Mouse (Mus musculus): ENCODE data around the gene Psmd13. TPM values are rescaled to one million over a fixed set of nuclear protein-coding genes. Genes with fewer than 3 reads are reported as not detected.
A peak's percentile ranks its signal among the peaks of the same experiment; 100 is the strongest.

Psmd13 gene
- polyA plus RNA-seq, 1 experiment from 2014 or later: 154 TPM

DNA sequence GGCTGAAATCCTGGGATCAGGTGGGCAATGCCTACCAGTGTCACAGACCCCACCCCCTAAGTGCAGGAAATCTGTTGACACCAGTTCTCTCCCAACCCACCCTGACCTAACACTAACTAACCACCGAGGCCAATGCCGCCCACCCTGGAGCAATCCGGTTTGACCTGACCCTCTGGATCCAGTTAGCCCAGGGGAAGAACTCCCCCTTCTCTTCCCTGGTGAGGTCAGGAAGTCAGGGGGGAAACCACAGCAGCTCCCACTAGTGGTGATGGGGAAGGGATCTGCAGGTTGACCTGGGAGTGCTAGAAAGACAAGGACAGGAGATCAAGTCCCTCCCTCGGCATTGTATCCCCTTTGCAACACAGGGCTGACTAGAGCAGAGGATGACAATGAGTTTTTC, 36.1 kb upstream of the Psmd13 start:
- Histone ChIP-seq H3K4me1 (replicated peaks) (peaks cover 12% of the 10 kb centered on the region), H3K9ac (no peak overlapping the region), H3K27me3 (peaks cover 40% of the 10 kb centered on the region), H3K4me3 (no peak overlapping the region), H3K27ac (no peak overlapping the region), H3K4me2 (no peak overlapping the region), H3K36me3 (no peaks in the 10 kb centered on the region), H3K9me3 (replicated peaks) (no peaks in the 10 kb centered on the region)
- WGBS: 59% methylated on average over 4 of the region's 4 CpGs
- ATAC-seq (replicated peaks; ENCODE audit: insufficient number of reproducible peaks, insufficient read depth, low FRiP score, low read depth): no peak

DNA sequence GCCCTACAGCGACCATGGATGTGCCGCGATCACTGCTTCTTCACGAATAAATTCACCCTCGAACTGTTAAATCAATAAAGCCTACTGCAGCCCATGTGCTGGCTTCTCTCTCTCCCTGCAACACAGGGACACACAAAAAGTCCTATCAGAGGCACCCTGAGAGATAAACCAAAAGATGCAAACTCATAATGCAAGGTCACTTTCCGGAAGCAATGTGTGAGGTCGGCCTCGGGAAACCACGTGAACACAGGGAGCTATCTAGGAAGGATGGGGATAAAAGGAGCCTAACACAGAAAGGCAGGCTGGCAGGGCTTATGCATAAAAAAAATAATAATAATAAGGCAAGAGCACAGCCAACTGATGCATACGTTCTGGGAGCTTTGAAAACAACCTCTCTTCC, 35.1 kb upstream of the Psmd13 start:
- Histone ChIP-seq H3K36me3 (peaks cover 3% of the 10 kb centered on the region), H3K4me3 (no peak overlapping the region), H3K4me2 (no peak overlapping the region), H3K9me3 (replicated peaks) (no peaks in the 10 kb centered on the region), H3K27ac (no peak overlapping the region), H3K4me1 (replicated peaks) (peaks cover 12% of the 10 kb centered on the region), H3K27me3 (peaks cover 30% of the 10 kb centered on the region), H3K9ac (no peak overlapping the region)
- WGBS: 82% methylated on average over 10 of the region's 10 CpGs
- ATAC-seq (replicated peaks; ENCODE audit: insufficient number of reproducible peaks, insufficient read depth, low FRiP score, low read depth): no peak

DNA sequence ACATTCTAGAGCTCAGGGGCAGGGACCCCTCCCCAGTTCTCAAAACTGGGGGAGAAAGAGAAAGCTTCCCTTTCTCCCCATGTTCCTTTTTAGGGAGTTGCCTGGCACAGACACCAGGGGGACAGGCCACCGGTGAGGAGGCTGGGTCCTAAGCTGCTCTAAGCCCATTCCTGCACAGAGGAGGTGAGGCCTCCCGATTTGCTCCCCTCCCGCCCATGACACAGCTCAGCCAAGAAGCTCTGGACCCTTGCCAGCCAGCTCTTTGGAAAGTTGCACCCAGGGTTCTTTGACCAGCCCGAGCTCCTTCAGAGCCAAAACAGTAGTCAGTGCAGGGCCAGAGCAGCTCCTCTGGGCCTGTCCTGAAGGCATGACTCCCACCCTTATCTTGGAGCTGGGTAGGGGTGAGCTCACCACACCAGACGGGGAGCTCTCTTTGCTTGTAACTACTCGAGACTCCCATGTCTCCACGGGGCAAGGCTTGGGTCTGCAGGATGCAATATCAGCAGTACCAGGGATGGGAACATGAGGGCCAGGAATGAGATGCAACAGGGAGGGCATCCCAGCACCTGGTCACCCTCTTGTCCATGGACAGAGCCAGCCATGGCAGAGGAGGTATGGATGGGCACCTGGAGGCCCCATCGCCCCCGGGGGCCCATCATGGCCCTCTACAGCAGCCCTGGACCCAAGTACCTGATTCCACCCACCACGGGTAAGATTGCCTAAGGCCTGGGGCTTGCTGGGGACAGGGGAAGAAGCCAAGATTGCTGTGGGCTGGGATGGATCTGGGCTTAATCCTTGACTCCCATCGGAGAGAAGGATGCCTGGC, 33.8 kb upstream of the Psmd13 start, which contains the start of gene Odf3:
Gene Odf3 (plus strand): TSS at position 51 of the 826 bp plus-strand sequence.
- H3K4me1 ChIP-seq (replicated peaks): peaks cover 12% of the 10 kb centered on the region
- H3K4me2 ChIP-seq: no peak within 1 kb of the TSS
- WGBS: 52% methylated on average over 11 of the region's 11 CpGs
- H3K27me3 ChIP-seq: peaks cover 17% of the 10 kb centered on the region
- H3K36me3 ChIP-seq: peaks cover 16% of the 10 kb centered on the region
- H3K27ac ChIP-seq: 0 out of 2 replicates have a peak within 1 kb of the TSS, but pooled peaks have one; percentile 12
- no peaks in the 10 kb centered on the region for H3K9me3 ChIP-seq (replicated peaks)
- H3K4me3 ChIP-seq: no peak within 1 kb of the TSS
- no peak for ATAC-seq (replicated peaks; ENCODE audit: insufficient number of reproducible peaks, insufficient read depth, low FRiP score, low read depth)
- no peak within 1 kb of the TSS for H3K9ac ChIP-seq

DNA sequence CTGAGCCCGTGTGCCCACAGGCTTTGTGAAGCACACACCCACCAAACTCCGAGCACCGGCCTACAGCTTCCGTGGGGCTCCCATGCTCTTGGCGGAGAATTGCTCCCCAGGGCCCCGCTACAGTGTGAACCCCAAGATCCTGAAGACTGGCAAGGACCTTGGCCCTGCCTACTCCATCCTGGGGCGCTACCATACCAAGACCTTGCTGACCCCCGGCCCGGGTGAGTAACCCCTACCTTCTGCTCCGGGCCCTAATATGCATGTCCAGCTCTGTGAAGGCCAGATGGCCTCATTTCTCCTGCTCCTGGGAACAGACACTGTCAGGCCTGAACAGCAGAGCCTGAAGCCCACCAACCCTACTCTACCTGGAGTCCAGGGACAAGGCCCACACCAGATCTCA, 33.2 kb upstream of the Psmd13 start:
- no peak overlapping the region for H3K4me3 ChIP-seq
- H3K27ac ChIP-seq: no peak overlapping the region
- H3K9me3 ChIP-seq (replicated peaks): no peaks in the 10 kb centered on the region
- peaks cover 22% of the 10 kb centered on the region for H3K36me3 ChIP-seq
- peaks cover 12% of the 10 kb centered on the region for H3K4me1 ChIP-seq (replicated peaks)
- no peak for ATAC-seq (replicated peaks; ENCODE audit: insufficient number of reproducible peaks, insufficient read depth, low FRiP score, low read depth)
- H3K27me3 ChIP-seq: peaks cover 11% of the 10 kb centered on the region
- H3K9ac ChIP-seq: no peak overlapping the region
- WGBS: 92% methylated on average over 10 of the region's 10 CpGs
- no peak overlapping the region for H3K4me2 ChIP-seq

DNA sequence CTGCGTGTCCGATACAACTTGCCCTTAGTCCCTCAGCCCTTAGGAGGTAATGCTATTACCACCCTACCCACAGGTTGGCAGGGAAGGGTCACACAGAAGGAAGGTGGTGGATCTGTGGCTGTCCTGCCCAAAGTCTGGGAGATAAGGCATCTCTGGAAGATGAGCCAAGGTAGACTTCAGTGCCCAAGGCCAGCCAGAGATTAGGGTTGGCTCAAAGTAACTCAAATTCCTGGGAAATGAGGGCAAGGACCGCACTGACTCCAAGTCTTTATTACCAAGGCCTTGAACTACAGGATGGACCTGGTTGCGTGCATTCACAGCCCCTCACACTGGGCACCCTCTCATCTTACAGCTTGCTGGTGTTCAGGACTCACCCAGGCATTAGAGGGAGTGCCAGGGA, 29.9 kb upstream of the Psmd13 start:
- WGBS: 96% methylated on average over 4 of the region's 4 CpGs
- Histone ChIP-seq H3K4me2 (no peak overlapping the region), H3K4me3 (no peak overlapping the region), H3K36me3 (peaks cover 32% of the 10 kb centered on the region), H3K27ac (no peak overlapping the region), H3K9me3 (replicated peaks) (no peaks in the 10 kb centered on the region), H3K27me3 (no peaks in the 10 kb centered on the region), H3K9ac (no peak overlapping the region), H3K4me1 (replicated peaks) (peaks cover 19% of the 10 kb centered on the region)
- no peak for ATAC-seq (replicated peaks; ENCODE audit: insufficient number of reproducible peaks, insufficient read depth, low FRiP score, low read depth)

DNA sequence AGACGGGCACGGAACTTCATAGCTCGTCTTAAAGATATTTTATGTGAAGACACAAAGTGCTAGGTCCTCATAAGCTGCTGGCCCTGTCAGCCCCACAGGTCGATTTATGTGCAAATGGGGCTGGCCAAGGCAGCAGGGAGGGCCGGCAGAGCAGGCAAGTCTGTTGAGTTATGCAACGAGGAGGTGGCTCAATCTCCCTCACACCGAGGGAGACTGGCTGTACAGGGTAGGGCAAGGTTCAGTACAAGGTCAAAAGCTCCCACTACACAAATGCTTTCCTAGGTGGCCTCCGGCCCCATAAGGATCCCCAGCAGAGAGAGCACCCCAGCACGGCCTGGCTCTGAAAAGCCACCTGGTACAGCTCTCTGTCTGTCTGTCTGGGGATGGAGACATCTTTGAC, 28.4 kb upstream of the Psmd13 start:
- H3K4me3 ChIP-seq: no peak overlapping the region
- peaks cover 20% of the 10 kb centered on the region for H3K4me1 ChIP-seq (replicated peaks)
- 81% methylated on average over 9 of the region's 9 CpGs for WGBS
- no peaks in the 10 kb centered on the region for H3K9me3 ChIP-seq (replicated peaks)
- ATAC-seq (replicated peaks; ENCODE audit: insufficient number of reproducible peaks, insufficient read depth, low FRiP score, low read depth): no peak
- peaks cover 32% of the 10 kb centered on the region for H3K36me3 ChIP-seq
- no peak overlapping the region for H3K9ac ChIP-seq
- H3K27me3 ChIP-seq: no peaks in the 10 kb centered on the region
- no peak overlapping the region for H3K4me2 ChIP-seq
- H3K27ac ChIP-seq: no peak overlapping the region

DNA sequence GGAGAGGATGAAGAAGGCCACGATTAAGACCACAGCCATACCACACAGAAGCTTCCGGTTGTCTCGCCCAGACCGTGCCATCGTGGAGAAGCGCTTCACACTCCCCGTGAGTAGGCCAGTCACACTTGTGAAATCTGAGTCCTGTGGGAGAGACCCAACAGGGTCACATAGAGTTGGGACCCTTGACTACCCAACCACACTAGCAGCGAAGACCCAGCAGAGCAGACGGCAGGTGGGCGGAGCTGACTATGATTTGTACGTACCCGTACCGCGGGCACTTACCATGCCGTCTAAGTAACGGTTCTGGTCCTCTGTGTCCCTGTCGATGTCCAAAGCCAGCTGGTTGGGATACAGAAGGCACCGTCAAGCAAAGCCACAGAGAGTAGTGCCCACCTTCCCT, 27.3 kb upstream of the Psmd13 start:
- Histone ChIP-seq H3K27me3 (no peaks in the 10 kb centered on the region), H3K9ac (no peak overlapping the region), H3K9me3 (replicated peaks) (no peaks in the 10 kb centered on the region), H3K4me2 (no peak overlapping the region), H3K4me1 (replicated peaks) (peaks cover 29% of the 10 kb centered on the region), H3K27ac (no peak overlapping the region), H3K36me3 (peaks cover 38% of the 10 kb centered on the region), H3K4me3 (no peak overlapping the region; the same call in 1 of the 2 replicates)
- 89% methylated on average over 18 of the region's 18 CpGs for WGBS
- no peak for ATAC-seq (replicated peaks; ENCODE audit: insufficient number of reproducible peaks, insufficient read depth, low FRiP score, low read depth)

DNA sequence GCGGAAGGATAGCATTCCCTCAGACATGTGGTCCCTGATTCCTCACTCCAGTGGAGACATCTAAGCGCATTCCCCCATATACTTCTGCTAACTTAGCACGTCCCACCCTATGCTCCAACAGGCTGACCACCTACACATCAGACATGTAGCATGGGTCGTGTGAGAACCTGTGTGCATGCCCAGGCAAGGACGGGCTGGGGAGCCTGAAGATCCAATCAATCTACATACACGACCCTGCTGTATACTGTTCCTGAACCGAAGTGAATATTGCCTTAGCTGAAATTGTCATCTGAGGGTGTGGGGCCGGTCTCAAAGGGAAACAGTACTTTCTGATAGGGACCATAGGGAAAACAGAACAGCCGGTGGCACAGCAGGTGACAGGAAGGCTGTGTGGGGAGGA, 26.6 kb upstream of the Psmd13 start:
- H3K27ac ChIP-seq: peak overlapping the region; percentile 95; the same call in 1 of the 2 replicates
- H3K9me3 ChIP-seq (replicated peaks): no peaks in the 10 kb centered on the region
- peak overlapping the region; percentile 95 for H3K4me2 ChIP-seq
- H3K4me3 ChIP-seq: peak overlapping the region; percentile 97
- peak overlapping the region; percentile 95 for H3K9ac ChIP-seq
- WGBS: 70% methylated on average over 9 of the region's 9 CpGs
- no peaks in the 10 kb centered on the region for H3K27me3 ChIP-seq
- peaks cover 32% of the 10 kb centered on the region for H3K4me1 ChIP-seq (replicated peaks)
- peaks cover 45% of the 10 kb centered on the region for H3K36me3 ChIP-seq
- ATAC-seq (replicated peaks; ENCODE audit: insufficient number of reproducible peaks, insufficient read depth, low FRiP score, low read depth): no peak

DNA sequence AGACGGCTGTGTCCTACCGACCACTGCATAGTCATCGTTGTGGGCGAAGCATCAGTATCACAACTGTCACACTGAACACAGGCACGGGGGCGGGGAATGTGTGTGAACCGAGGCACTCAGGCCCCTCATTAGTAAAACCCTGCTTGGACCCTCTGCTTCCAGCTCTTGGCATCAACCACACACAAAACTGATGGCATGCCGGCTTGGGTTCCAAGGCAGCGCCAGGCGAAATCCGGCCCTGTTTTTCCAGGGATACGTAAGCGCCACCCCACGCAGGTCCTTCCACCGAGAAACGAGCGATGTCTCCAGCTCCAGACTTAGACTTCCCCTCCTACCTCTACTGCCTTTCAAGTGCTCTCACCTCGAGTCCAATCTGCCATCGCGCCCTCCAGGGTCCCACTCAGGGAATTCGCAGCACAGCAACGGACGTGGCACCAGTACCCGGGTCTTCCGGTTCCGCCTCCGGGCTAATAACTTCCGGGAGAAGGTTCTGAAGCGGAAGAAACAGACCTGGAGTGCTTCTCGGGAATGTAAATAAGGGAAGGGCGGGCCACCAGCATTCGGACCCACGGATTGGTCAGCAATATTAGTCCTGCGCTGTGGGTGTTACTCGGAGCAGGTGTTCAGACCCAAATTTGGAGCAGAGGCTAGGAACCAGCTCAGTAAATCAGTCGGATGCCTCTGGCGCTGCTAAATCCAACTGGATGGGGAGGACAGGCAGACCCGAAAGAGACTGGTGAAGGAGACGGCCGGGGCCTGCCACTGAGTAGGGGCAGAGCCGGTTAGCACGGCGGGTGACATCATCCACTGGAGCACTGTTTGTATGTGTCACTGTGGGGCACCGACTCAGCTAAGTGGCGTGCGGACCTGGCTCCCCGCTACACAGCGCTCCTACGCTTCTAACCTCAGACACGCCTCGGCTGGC, 25.6 kb upstream of the Psmd13 start, which contains the start of gene Gm45785:
Gene Gm45785 (minus strand): TSS at position 472 of the 925 bp plus-strand sequence.
- Histone ChIP-seq H3K4me2 (peak within 1 kb of the TSS; percentile 95), H3K36me3 (peaks cover 53% of the 10 kb centered on the region), H3K9ac (peak within 1 kb of the TSS; percentile 95), H3K4me3 (peak within 1 kb of the TSS; percentile 97), H3K27ac (peak within 1 kb of the TSS; percentile 95), H3K9me3 (replicated peaks) (no peaks in the 10 kb centered on the region), H3K27me3 (no peaks in the 10 kb centered on the region), H3K4me1 (replicated peaks) (peaks cover 32% of the 10 kb centered on the region)
- WGBS: under 1% methylated on average over 51 of the region's 51 CpGs
- peak; percentile 78 for ATAC-seq (replicated peaks; ENCODE audit: insufficient number of reproducible peaks, insufficient read depth, low FRiP score, low read depth)

DNA sequence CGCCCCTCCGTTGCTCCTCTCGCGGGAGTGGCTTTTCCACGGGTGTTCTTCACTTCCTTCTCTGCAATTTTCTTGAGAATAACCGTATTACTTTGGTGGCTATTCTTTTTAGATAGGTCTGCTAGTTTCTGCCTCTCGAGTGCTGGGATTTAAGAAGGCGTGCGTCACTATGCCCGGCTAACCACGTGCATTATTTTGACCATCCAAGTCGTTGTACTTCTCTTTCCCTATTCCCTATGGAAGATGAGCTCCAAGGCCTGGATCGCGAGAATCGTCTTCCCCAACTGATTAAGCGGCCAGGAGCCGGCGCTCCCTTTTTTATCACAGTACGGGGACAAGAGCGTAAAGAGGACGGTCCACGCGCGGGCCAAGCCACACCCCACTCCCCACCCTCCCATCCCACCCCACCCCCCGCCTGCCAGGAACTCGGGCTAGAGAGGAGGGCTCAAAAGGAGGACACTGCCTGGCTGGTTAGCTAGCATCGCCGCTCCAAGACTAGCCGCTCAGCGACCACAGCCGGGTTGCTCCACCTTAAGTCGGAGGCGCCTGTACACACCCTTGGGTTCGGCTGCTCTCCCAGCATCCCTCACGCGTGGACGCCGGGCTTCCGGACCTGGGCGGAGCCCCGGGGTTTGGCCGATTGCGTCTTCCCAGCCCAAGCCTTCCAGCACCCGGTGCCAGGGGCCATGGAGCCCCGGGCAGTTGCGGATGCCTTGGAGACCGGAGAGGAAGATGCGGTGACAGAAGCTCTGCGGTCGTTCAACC, 24.8 kb upstream of the Psmd13 start, which contains the start of gene Ric8a:
Gene Ric8a (plus strand): TSS at position 173 of the 765 bp plus-strand sequence.
- Histone ChIP-seq H3K4me1 (replicated peaks) (peaks cover 32% of the 10 kb centered on the region), H3K27ac (peak within 1 kb of the TSS; percentile 95), H3K9ac (peak within 1 kb of the TSS; percentile 95), H3K4me2 (peak within 1 kb of the TSS; percentile 95), H3K4me3 (peak within 1 kb of the TSS; percentile 97), H3K36me3 (peaks cover 55% of the 10 kb centered on the region), H3K27me3 (no peaks in the 10 kb centered on the region), H3K9me3 (replicated peaks) (no peaks in the 10 kb centered on the region)
- peak; percentile 82 for ATAC-seq (replicated peaks; ENCODE audit: insufficient number of reproducible peaks, insufficient read depth, low FRiP score, low read depth)
- under 1% methylated on average over 50 of the region's 50 CpGs for WGBS

Measured in heart, embryonic 15.5 days (tissue).